Mouse (Mus musculus) stomach, embryonic 16.5 days (tissue): ENCODE results near the gene Rbfox2. TPM values are rescaled to one million over a fixed set of nuclear protein-coding genes. Genes with fewer than 3 reads are reported as not detected.

Experiments
- ATAC-seq: fragments of 200-750 bp; cut with Nextera tagmentation; 2 replicates; pipeline ENCODE4 v1.8.0; 2017; ENCODE audit warnings: moderate number of reproducible peaks, moderate TSS enrichment; ENCODE audit not compliant: insufficient read depth, low FRiP score
- H3K27ac ChIP-seq: fragments of 300-500 bp; sonication (generic); 2 replicates; pipeline ENCODE4 v1.5.1; 2014; ENCODE audit warnings: low read length
- H3K27me3 ChIP-seq: fragments of 300-500 bp; sonication (generic); 2 replicates; pipeline ENCODE4 v1.6.1; 2014; ENCODE audit warnings: low read length, control low read depth, mixed read lengths; ENCODE audit not compliant: control insufficient read depth, insufficient read depth
- H3K36me3 ChIP-seq: fragments of 300-500 bp; sonication (generic); 2 replicates; pipeline ENCODE4 v1.6.1; 2014; ENCODE audit warnings: low read length; ENCODE audit not compliant: control insufficient read depth, insufficient read depth
- H3K4me1 ChIP-seq: fragments of 300-500 bp; sonication (generic); 2 replicates; pipeline ENCODE4 v1.6.1; 2014; ENCODE audit warnings: low read length, control low read depth, mixed read lengths; ENCODE audit not compliant: control insufficient read depth, insufficient read depth
- H3K4me2 ChIP-seq: fragments of 300-500 bp; sonication (generic); 2 replicates; pipeline ENCODE4 v1.6.1; 2014; ENCODE audit warnings: low read depth, low read length, mixed read lengths
- H3K4me3 ChIP-seq: fragments of 300-500 bp; sonication (generic); replicated peaks from 2 replicates; pipeline ENCODE4 v1.5.1; 2014; ENCODE audit warnings: mild to moderate bottlenecking, low read length
- H3K9ac ChIP-seq: fragments of 300-500 bp; sonication (generic); 2 replicates; pipeline ENCODE4 v1.6.1; 2014; ENCODE audit warnings: low read length
- H3K9me3 ChIP-seq: fragments of 300-500 bp; sonication (generic); replicated peaks from 2 replicates; pipeline ENCODE4 v1.6.1; 2016; ENCODE audit warnings: low read length, control low read depth; ENCODE audit not compliant: control insufficient read depth
- WGBS: fragments of 180-500 bp; shearing (Covaris S2); extraction: QIAGEN DNeasy Blood & Tissue Kit; methylation state at CpG from one replicate; pipeline ENCODE4 v1.1.7; 2014; 5-methylcytosine and 5-hydroxymethylcytosine counted together
- polyA plus RNA-seq: library from polyadenylated mRNA; unstranded; fragments of >200 nt; fragmentation: Nextera tagmentation; extraction: Ambion mirVana; gene quantifications from 2 replicates; pipeline ENCODE4 v1.2.1, GENCODE M21; 2015

Rbfox2 gene
- polyA plus RNA-seq, 1 experiment from 2014 or later, result 55.7 TPM

DNA sequence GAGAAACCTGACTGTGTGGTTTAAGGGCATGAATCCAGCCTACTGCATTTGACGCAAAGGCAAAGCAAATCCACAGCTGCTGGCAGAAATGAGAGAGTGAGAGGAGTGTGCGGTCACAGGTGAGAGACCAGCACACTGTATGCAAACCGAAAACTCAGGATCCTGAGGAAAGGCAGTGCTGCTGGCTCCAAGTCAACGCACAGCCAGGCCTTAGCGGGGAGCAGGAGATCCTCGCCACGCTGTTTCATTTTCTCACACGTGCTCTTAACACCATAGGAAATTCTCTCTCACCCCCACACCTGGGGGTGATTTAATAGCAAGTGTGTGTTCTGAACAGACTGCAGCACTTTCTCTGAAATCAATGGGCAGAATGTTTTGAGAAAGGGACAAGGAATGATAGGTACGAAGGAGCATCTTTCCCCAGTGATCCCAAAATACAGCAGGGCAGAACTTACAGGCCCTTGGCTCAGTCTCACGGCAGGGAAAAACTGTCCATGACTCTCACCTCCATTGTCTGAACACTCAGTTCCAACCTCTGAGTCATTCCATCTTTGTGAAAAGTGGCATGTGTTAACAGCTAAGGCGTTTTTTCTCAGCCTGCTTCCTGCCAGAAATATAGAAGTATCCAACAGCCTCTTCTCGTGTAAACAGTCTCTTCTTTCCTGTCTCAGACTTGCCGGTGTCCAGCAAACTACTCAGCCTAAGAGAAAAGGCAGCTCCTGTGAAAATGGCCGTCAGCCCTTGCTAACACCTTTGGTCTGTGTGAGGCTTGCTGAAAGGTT, 114.5 kb downstream of the Rbfox2 start:
- Histone ChIP-seq H3K36me3 (no peaks in the 10 kb centered on the region), H3K9ac (0 out of 2 replicates have a peak overlapping the region, but pooled peaks have one; percentile 16), H3K27me3 (no peaks in the 10 kb centered on the region), H3K4me2 (peak overlapping the region; percentile 2; the same call in 1 of the 2 replicates), H3K4me3 (no peak overlapping the region), H3K27ac (peak overlapping the region; percentile 91), H3K9me3 (no peaks in the 10 kb centered on the region), H3K4me1 (peaks cover 31% of the 10 kb centered on the region)
- 43% methylated on average over 14 of the region's 14 CpGs for WGBS
- ATAC-seq, result peak; percentile 69; the same call in 1 of the 2 replicates

DNA sequence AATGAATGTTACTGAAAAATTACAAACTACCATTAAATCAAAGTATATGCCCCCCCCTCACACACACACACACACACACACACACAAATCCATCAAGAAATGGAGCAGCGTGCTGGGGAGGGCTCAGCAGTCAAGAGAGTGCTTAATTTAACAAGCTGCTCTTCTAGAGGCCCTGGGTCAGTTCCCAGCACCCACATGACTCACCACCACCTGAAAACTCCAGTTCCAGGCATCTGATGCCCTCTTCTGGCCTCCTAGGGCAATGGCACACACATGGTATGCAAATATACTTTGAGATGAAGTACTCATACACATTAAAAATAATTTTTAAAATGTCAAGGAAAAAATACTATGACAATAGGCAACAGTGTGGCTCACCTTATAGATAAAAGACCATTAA, 120.7 kb downstream of the Rbfox2 start:
- Histone ChIP-seq H3K27me3 (no peaks in the 10 kb centered on the region), H3K4me1 (peaks cover 6% of the 10 kb centered on the region; the same call in 1 of the 2 replicates), H3K27ac (no peak overlapping the region), H3K9me3 (no peaks in the 10 kb centered on the region; the same call in 1 of the 2 replicates), H3K36me3 (no peaks in the 10 kb centered on the region), H3K9ac (no peak overlapping the region), H3K4me3 (no peak overlapping the region), H3K4me2 (no peak overlapping the region)
- 95% methylated on average over 1 of the region's 1 CpGs for WGBS
- ATAC-seq, result no peak

DNA sequence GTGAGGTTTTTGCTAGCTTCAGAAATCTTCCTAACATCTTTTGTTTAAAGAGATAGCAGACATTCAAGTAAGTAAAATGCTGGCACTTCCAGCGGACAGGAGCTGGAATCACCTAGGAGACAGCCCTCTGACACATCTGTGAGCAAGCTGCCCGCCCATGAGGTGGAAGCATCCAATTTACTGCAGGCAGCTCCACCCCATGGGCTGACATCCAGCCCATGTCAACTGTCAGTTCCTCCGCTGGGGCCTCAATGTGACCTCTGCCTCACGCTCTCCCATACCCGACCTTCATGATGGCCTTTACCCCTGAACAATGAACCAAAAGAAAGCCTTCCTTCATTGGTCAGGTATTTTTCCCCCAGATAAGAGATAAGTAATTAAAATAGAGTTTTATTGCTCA, 121.2 kb downstream of the Rbfox2 start:
- WGBS, result 41% methylated on average over 5 of the region's 5 CpGs
- Histone ChIP-seq H3K27me3 (no peaks in the 10 kb centered on the region), H3K4me1 (peaks cover 6% of the 10 kb centered on the region; the same call in 1 of the 2 replicates), H3K4me2 (no peak overlapping the region), H3K27ac (no peak overlapping the region), H3K36me3 (no peaks in the 10 kb centered on the region), H3K9me3 (no peaks in the 10 kb centered on the region; the same call in 1 of the 2 replicates), H3K9ac (no peak overlapping the region), H3K4me3 (no peak overlapping the region)
- no peak for ATAC-seq

DNA sequence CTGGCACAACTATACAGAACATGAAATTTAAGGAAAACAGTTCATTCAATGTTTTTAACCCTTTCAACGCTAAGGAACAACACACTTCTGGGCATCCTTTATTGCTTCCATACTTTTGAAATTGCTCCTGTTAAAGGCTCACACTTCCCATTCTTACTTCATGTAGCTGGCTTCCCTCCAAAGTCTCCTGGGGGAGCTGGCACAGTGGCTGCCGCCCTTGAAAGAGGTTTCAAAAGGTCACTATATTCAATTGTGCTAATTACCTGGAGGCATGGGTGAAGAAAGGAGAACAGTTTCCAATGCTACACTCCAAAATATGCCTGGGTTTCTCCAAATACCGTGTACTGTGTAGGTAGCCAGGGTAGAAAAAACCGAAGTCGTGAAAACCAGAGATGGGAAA, 124.0 kb downstream of the Rbfox2 start:
- ATAC-seq, result no peak
- no peak overlapping the region for H3K27ac ChIP-seq
- H3K36me3 ChIP-seq, result no peaks in the 10 kb centered on the region

DNA sequence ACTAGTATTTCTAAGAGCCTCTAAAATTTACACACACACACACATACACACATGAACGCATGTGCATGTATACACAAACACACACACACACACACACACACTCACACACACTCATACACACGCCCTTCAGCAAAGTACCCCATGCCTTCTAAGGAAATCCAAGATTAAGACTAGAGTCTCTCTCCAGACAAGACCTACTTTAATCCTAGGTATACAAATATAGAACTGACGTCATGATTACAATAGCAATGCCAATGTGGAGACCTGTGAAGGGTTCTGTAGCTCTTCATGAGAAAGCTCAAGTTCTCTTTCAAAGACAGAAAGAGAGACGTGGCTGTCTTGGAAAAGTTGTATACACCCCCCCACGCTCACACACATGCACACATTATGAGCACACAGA, 132.8 kb downstream of the Rbfox2 start:
- H3K27me3 ChIP-seq, result no peaks in the 10 kb centered on the region
- WGBS, result 66% methylated on average over 5 of the region's 5 CpGs

More for the DNA sequence above, 124.0 kb downstream of the Rbfox2 start:
- Histone ChIP-seq H3K9ac (no peak overlapping the region), H3K9me3 (no peaks in the 10 kb centered on the region; the same call in 1 of the 2 replicates), H3K4me2 (no peak overlapping the region), H3K4me3 (no peak overlapping the region), H3K4me1 (peaks cover 6% of the 10 kb centered on the region; the same call in 1 of the 2 replicates), H3K27me3 (no peaks in the 10 kb centered on the region)
- 75% methylated on average over 5 of the region's 5 CpGs for WGBS

DNA sequence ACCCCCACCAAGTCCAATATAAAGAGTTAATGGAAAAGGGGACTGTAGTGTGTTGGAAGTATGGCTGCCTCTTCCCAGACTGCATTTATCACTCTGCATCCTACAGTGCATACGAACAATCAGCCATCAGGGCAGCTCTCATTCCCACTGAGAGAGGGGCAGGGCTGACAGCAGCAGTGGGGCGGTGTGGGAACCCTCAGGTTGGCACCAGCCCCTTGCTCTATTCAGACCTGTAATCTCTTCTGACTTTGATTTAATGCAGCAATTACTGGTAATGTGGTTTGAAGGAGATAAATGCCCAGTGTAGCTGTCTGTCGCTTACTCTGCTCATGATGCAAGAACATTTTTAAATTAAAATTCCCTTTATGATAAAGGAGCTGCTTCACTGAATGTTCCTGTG, 134.4 kb downstream of the Rbfox2 start:
- 54% methylated on average over 3 of the region's 3 CpGs for WGBS
- Histone ChIP-seq H3K36me3 (no peaks in the 10 kb centered on the region), H3K4me2 (no peak overlapping the region), H3K4me3 (no peak overlapping the region), H3K27ac (no peak overlapping the region), H3K9me3 (no peaks in the 10 kb centered on the region), H3K27me3 (no peaks in the 10 kb centered on the region), H3K9ac (no peak overlapping the region), H3K4me1 (peaks cover 11% of the 10 kb centered on the region)
- ATAC-seq, result no peak

More for the DNA sequence above, 132.8 kb downstream of the Rbfox2 start:
- Histone ChIP-seq H3K9me3 (no peaks in the 10 kb centered on the region), H3K4me1 (peaks cover 11% of the 10 kb centered on the region), H3K4me2 (no peak overlapping the region), H3K9ac (no peak overlapping the region), H3K4me3 (no peak overlapping the region), H3K36me3 (no peaks in the 10 kb centered on the region), H3K27ac (no peak overlapping the region)
- no peak; the same call in 1 of the 2 replicates for ATAC-seq

DNA sequence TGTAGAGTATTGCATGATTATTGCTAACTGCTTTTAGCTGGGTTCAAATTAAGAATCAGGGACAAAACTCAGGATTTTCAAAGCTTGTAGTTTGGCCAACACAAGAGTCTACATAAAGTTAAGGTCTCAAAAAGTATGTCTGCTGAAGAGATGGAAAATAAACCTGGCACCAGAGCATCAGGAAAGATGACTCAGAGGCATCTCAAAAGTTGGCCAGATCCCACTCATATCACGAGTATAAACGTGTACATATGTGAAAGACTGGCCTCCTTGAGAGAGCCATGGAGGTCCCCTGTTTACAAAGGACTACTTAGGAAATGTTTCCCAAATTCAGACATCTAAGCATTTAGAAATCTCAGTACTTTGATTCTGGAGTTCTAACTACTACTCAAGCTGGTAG, 138.0 kb downstream of the Rbfox2 start:
- H3K27me3 ChIP-seq, result no peaks in the 10 kb centered on the region
- H3K4me2 ChIP-seq, result no peak overlapping the region
- 55% methylated on average over 2 of the region's 2 CpGs for WGBS
- H3K27ac ChIP-seq, result no peak overlapping the region
- H3K4me1 ChIP-seq, result peaks cover 27% of the 10 kb centered on the region
- no peak for ATAC-seq
- no peak overlapping the region for H3K4me3 ChIP-seq
- H3K9ac ChIP-seq, result no peak overlapping the region
- no peaks in the 10 kb centered on the region for H3K36me3 ChIP-seq
- no peaks in the 10 kb centered on the region for H3K9me3 ChIP-seq

DNA sequence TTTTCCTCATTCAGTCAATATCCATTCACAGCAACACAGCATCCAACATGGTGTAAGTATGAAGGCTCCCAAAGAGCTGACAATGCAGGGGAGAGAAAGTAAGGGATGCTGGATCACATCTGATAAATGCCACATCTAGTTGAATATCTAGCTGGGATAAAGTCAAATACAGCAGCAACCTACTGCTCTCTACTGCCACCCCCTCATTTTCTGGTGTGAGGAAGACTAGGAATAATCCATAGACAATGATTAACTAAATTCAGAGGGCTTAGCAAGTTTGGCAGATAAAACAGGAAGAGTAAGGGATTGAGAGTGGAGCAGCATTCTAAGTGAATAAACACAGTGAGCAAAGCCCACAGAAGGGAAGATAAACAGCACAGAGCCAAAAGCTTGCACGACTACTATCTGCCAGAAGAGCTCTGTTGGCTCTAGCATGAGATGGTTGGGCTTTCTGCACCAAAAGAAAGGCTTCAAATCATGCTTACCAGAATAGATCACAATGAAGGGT, 140.5 kb downstream of the Rbfox2 start:
- Histone ChIP-seq H3K4me2 (no peak overlapping the region), H3K4me3 (no peak overlapping the region), H3K9me3 (no peaks in the 10 kb centered on the region), H3K4me1 (peaks cover 44% of the 10 kb centered on the region), H3K36me3 (no peaks in the 10 kb centered on the region), H3K9ac (no peak overlapping the region), H3K27me3 (no peaks in the 10 kb centered on the region), H3K27ac (0 out of 2 replicates have a peak overlapping the region, but pooled peaks have one; percentile 7)
- 14% methylated on average over 1 of the region's 1 CpGs for WGBS
- peak; percentile 11; the same call in 1 of the 2 replicates for ATAC-seq

DNA sequence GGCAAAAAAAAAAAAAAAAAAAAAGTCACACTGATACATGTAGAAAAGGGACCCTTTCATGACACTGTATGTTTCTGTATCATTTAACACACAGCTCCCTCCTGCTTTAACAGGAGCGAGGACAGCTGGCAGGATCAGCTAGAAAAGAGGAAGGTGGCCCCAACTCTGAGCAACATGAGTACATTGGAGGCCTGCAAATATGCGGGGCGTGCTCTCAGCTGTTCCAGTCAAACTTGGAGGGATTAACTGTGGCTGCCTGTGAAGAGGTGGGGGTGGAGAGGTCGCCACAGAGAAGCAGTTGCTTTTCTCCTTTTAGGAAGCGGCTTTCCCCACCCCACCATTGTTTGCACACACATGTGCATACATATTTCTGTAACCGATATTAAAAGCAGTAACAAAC, 143.5 kb downstream of the Rbfox2 start:
- H3K36me3 ChIP-seq, result no peaks in the 10 kb centered on the region
- WGBS, result 12% methylated on average over 6 of the region's 6 CpGs
- H3K9ac ChIP-seq, result no peak overlapping the region
- peak overlapping the region; percentile 24; the same call in 1 of the 2 replicates for H3K4me2 ChIP-seq
- no peaks in the 10 kb centered on the region for H3K9me3 ChIP-seq
- H3K27ac ChIP-seq, result peak overlapping the region; percentile 86
- no peaks in the 10 kb centered on the region for H3K27me3 ChIP-seq
- peaks cover 54% of the 10 kb centered on the region for H3K4me1 ChIP-seq
- ATAC-seq, result peak; percentile 79; the same call in 1 of the 2 replicates
- H3K4me3 ChIP-seq, result no peak overlapping the region
